Mouse (Mus musculus): Measurements from ENCODE around the gene Dnajb14. TPM values are rescaled to one million over a fixed set of nuclear protein-coding genes. Genes with fewer than 3 reads are reported as not detected.

The Dnajb14 gene
- polyA plus RNA-seq, 1 experiment = 2.5 TPM

- Histone ChIP-seq H3K4me3 (no peak overlapping the region), H3K36me3 (ENCODE audit: control insufficient read depth, insufficient read depth) (no peaks in the 10 kb centered on the region), H3K27me3 (ENCODE audit: control insufficient read depth, insufficient read depth, insufficient read length) (no peaks in the 10 kb centered on the region), H3ac (ENCODE audit: control insufficient read depth, insufficient read length) (no peak overlapping the region), H3K4me2 (ENCODE audit: low read depth) (no peak overlapping the region), H3K79me2 (ENCODE audit: control insufficient read depth, insufficient read depth) (no peaks in the 10 kb centered on the region)
- TF ChIP-seq REST (IDR thresholded peaks at IDR 0.05; ENCODE audit: insufficient read depth, insufficient read length) (no peak), USF1 (IDR thresholded peaks at IDR 0.05; ENCODE audit: low read depth) (no peak), E2F4 (IDR thresholded peaks at IDR 0.05; ENCODE audit: insufficient read depth) (no peak), TCF3 (IDR thresholded peaks at IDR 0.05; ENCODE audit: insufficient read length, low read depth) (no peak), POLR2A (IDR thresholded peaks at IDR 0.05; ENCODE audit: insufficient read length, low read depth) (no peak), MYOD1 (IDR thresholded peaks at IDR 0.05; ENCODE audit: control insufficient read depth in 1 of 3, insufficient read length in 2 of 3, low read depth in 2 of 3) (no peak), MAX (IDR thresholded peaks at IDR 0.05; ENCODE audit: low read depth) (no peak), POLR2AphosphoS2 (IDR thresholded peaks at IDR 0.05; ENCODE audit: insufficient read length, low read depth) (no peak), SRF (IDR thresholded peaks at IDR 0.05; ENCODE audit: control insufficient read depth, insufficient read length, low read depth) (no peak), CEBPB (IDR thresholded peaks at IDR 0.05; ENCODE audit: insufficient read depth, poor library complexity, severe bottlenecking) (no peak), TCF12 (IDR thresholded peaks at IDR 0.05; ENCODE audit: insufficient read depth, poor library complexity, severe bottlenecking) (no peak), MYOG (IDR thresholded peaks at IDR 0.05; ENCODE audit: control insufficient read depth in 1 of 3, insufficient read depth in 1 of 3, insufficient read length in 2 of 3, low read depth in 2 of 3) (no peak)
Observed at GRCm38 (mm10) chr3:137892118-137892517, 24.6 kb downstream of the Dnajb14 start.

GRCm38 (mm10) chr3:137893789-137894188 is 26.3 kb downstream of the Dnajb14 start:
- Histone ChIP-seq H3K4me2 (ENCODE audit: low read depth) (no peak overlapping the region), H3K79me2 (ENCODE audit: control insufficient read depth, insufficient read depth) (no peaks in the 10 kb centered on the region), H3K4me3 (no peak overlapping the region), H3K27me3 (ENCODE audit: control insufficient read depth, insufficient read depth, insufficient read length) (no peaks in the 10 kb centered on the region), H3K36me3 (ENCODE audit: control insufficient read depth, insufficient read depth) (no peaks in the 10 kb centered on the region), H3ac (ENCODE audit: control insufficient read depth, insufficient read length) (no peak overlapping the region)
- no peak for TF ChIP-seq MYOD1 (IDR thresholded peaks at IDR 0.05; ENCODE audit: control insufficient read depth in 1 of 3, insufficient read length in 2 of 3, low read depth in 2 of 3)

- Histone ChIP-seq H3K4me3 (no peak overlapping the region), H3ac (ENCODE audit: control insufficient read depth, insufficient read length) (no peak overlapping the region), H3K36me3 (ENCODE audit: control insufficient read depth, insufficient read depth) (no peaks in the 10 kb centered on the region), H3K4me2 (ENCODE audit: low read depth) (no peak overlapping the region), H3K79me2 (ENCODE audit: control insufficient read depth, insufficient read depth) (no peaks in the 10 kb centered on the region), H3K27me3 (ENCODE audit: control insufficient read depth, insufficient read depth, insufficient read length) (no peaks in the 10 kb centered on the region)
- no peak for TF ChIP-seq TCF3 (IDR thresholded peaks at IDR 0.05; ENCODE audit: insufficient read length, low read depth)
- TF ChIP-seq CEBPB (IDR thresholded peaks at IDR 0.05; ENCODE audit: insufficient read depth, poor library complexity, severe bottlenecking) = no peak
- no peak for TF ChIP-seq E2F4 (IDR thresholded peaks at IDR 0.05; ENCODE audit: insufficient read depth)
- no peak for TF ChIP-seq SRF (IDR thresholded peaks at IDR 0.05; ENCODE audit: control insufficient read depth, insufficient read length, low read depth)
- TF ChIP-seq POLR2AphosphoS2 (IDR thresholded peaks at IDR 0.05; ENCODE audit: insufficient read length, low read depth) = no peak
Observed at GRCm38 (mm10) chr3:137895196-137895595, 27.7 kb downstream of the Dnajb14 start.

GRCm38 (mm10) chr3:137896386-137896785 is 28.9 kb downstream of the Dnajb14 start:
- Histone ChIP-seq H3K79me2 (ENCODE audit: control insufficient read depth, insufficient read depth) (no peaks in the 10 kb centered on the region), H3K36me3 (ENCODE audit: control insufficient read depth, insufficient read depth) (no peaks in the 10 kb centered on the region), H3ac (ENCODE audit: control insufficient read depth, insufficient read length) (no peak overlapping the region), H3K4me3 (no peak overlapping the region), H3K4me2 (ENCODE audit: low read depth) (no peak overlapping the region), H3K27me3 (ENCODE audit: control insufficient read depth, insufficient read depth, insufficient read length) (no peaks in the 10 kb centered on the region)
- no peak for TF ChIP-seq POLR2AphosphoS2 (IDR thresholded peaks at IDR 0.05; ENCODE audit: insufficient read length, low read depth)
- no peak for TF ChIP-seq USF1 (IDR thresholded peaks at IDR 0.05; ENCODE audit: low read depth)
- no peak for TF ChIP-seq SRF (IDR thresholded peaks at IDR 0.05; ENCODE audit: control insufficient read depth, insufficient read length, low read depth)
- no peak for TF ChIP-seq MAX (IDR thresholded peaks at IDR 0.05; ENCODE audit: low read depth)
- TF ChIP-seq E2F4 (IDR thresholded peaks at IDR 0.05; ENCODE audit: insufficient read depth) = no peak
- TF ChIP-seq CEBPB (IDR thresholded peaks at IDR 0.05; ENCODE audit: insufficient read depth, poor library complexity, severe bottlenecking) = no peak
- no peak for TF ChIP-seq MYOG (IDR thresholded peaks at IDR 0.05; ENCODE audit: control insufficient read depth in 1 of 3, insufficient read depth in 1 of 3, insufficient read length in 2 of 3, low read depth in 2 of 3)
- TF ChIP-seq TCF12 (IDR thresholded peaks at IDR 0.05; ENCODE audit: insufficient read depth, poor library complexity, severe bottlenecking) = no peak
- no peak for TF ChIP-seq TCF3 (IDR thresholded peaks at IDR 0.05; ENCODE audit: insufficient read length, low read depth)
- TF ChIP-seq REST (IDR thresholded peaks at IDR 0.05; ENCODE audit: insufficient read depth, insufficient read length) = no peak
- TF ChIP-seq MYOD1 (IDR thresholded peaks at IDR 0.05; ENCODE audit: control insufficient read depth in 1 of 3, insufficient read length in 2 of 3, low read depth in 2 of 3) = no peak
- no peak for TF ChIP-seq POLR2A (IDR thresholded peaks at IDR 0.05; ENCODE audit: insufficient read length, low read depth)

- H3K4me2 ChIP-seq (ENCODE audit: low read depth) = no peak overlapping the region
- no peaks in the 10 kb centered on the region for H3K79me2 ChIP-seq (ENCODE audit: control insufficient read depth, insufficient read depth)
- no peak overlapping the region for H3ac ChIP-seq (ENCODE audit: control insufficient read depth, insufficient read length)
- no peaks in the 10 kb centered on the region for H3K27me3 ChIP-seq (ENCODE audit: control insufficient read depth, insufficient read depth, insufficient read length)
- H3K36me3 ChIP-seq (ENCODE audit: control insufficient read depth, insufficient read depth) = no peaks in the 10 kb centered on the region
- TF ChIP-seq MAX (IDR thresholded peaks at IDR 0.05; ENCODE audit: low read depth) (no peak), TCF3 (IDR thresholded peaks at IDR 0.05; ENCODE audit: insufficient read length, low read depth) (no peak), SRF (IDR thresholded peaks at IDR 0.05; ENCODE audit: control insufficient read depth, insufficient read length, low read depth) (no peak), POLR2A (IDR thresholded peaks at IDR 0.05; ENCODE audit: insufficient read length, low read depth) (no peak), E2F4 (IDR thresholded peaks at IDR 0.05; ENCODE audit: insufficient read depth) (no peak), MYOD1 (IDR thresholded peaks at IDR 0.05; ENCODE audit: control insufficient read depth in 1 of 3, insufficient read length in 2 of 3, low read depth in 2 of 3) (no peak), USF1 (IDR thresholded peaks at IDR 0.05; ENCODE audit: low read depth) (no peak), REST (IDR thresholded peaks at IDR 0.05; ENCODE audit: insufficient read depth, insufficient read length) (no peak), POLR2AphosphoS2 (IDR thresholded peaks at IDR 0.05; ENCODE audit: insufficient read length, low read depth) (no peak), TCF12 (IDR thresholded peaks at IDR 0.05; ENCODE audit: insufficient read depth, poor library complexity, severe bottlenecking) (no peak), MYOG (IDR thresholded peaks at IDR 0.05; ENCODE audit: control insufficient read depth in 1 of 3, insufficient read depth in 1 of 3, insufficient read length in 2 of 3, low read depth in 2 of 3) (no peak), CEBPB (IDR thresholded peaks at IDR 0.05; ENCODE audit: insufficient read depth, poor library complexity, severe bottlenecking) (no peak)
- H3K4me3 ChIP-seq = no peak overlapping the region
Observed at GRCm38 (mm10) chr3:137896867-137897266, 29.4 kb downstream of the Dnajb14 start.

All from myocyte (in vitro differentiated cells).